Mouse (Mus musculus): ENCODE data around the gene Olig2. TPM values are rescaled to one million over a fixed set of nuclear protein-coding genes. Genes with fewer than 3 reads are reported as not detected.

Gene Olig2
- polyA plus RNA-seq, 1 experiment from 2014 or later = not detected

DNA sequence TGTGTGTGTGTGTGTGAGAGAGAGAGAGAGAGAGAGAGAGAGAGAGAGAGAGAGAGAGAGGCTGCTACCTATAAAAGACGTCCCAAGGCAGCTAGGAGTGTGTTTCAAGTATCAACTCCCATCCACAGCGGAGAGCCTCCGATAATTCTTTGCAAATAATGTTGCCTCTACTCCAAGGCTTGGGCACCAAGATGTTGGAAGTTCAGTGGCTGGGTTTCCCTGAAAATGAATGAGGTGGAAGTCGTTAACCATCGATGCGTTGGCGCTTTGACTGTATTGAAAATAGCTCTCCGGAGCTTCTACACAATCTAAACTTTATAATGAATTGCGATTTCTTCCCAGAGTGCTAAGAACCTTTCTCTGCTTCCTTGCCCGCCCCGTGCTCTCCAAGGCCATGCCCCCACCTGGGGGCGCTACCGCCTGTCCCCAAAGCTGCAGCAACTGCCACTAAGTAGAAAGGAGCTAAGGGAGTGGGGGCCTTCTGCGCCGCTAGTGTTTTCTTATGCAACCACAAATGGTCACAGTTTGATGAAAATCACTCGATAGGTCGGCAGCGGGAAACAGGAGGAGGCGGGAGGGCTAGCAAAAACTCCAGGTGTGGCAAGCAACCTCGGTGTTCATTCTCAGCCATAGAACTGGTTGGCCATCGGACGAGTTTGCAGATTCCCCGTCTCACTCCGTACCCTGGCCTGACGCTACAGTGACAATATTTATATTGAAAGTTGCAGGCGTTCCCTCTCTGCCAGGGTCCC lies 600 bp upstream of the Olig2 start:
- peak overlapping the region; percentile 35 for H3K4me2 ChIP-seq (replicated peaks; ENCODE audit: low read depth, low read length)
- no peaks in the 10 kb centered on the region for H3K9me3 ChIP-seq (ENCODE audit: low read length)
- 2% methylated on average over 26 of the region's 26 CpGs for WGBS
- peak overlapping the region; percentile 20 for H3K4me3 ChIP-seq (ENCODE audit: low read depth, low read length)
- H3K36me3 ChIP-seq (ENCODE audit: insufficient read depth, low read length) = no peaks in the 10 kb centered on the region
- H3K9ac ChIP-seq (replicated peaks; ENCODE audit: low read depth) = no peak overlapping the region
- TF ChIP-seq CTCF (IDR thresholded peaks at IDR 0.05) (peak; percentile 37), EP300 (IDR thresholded peaks at IDR 0.05) (no peak)
- ATAC-seq (no peak), DNase-seq (ENCODE audit: low spot score) (peak; percentile 18)
- no peak overlapping the region for H3K27ac ChIP-seq (ENCODE audit: low read length)
- H3K4me1 ChIP-seq (ENCODE audit: insufficient read depth, low read depth, low read length) = no peaks in the 10 kb centered on the region
- H3K27me3 ChIP-seq (replicated peaks; ENCODE audit: insufficient read depth, low read length) = peaks cover 96% of the 10 kb centered on the region

- peaks cover 96% of the 10 kb centered on the region for H3K27me3 ChIP-seq (replicated peaks; ENCODE audit: insufficient read depth, low read length)
- H3K4me3 ChIP-seq (ENCODE audit: low read depth, low read length) = no peak overlapping the region
- TF ChIP-seq CTCF (IDR thresholded peaks at IDR 0.05) = no peak
- no peaks in the 10 kb centered on the region for H3K36me3 ChIP-seq (ENCODE audit: insufficient read depth, low read length)
- WGBS = 2% methylated on average over 57 of the region's 60 CpGs
- H3K4me2 ChIP-seq (replicated peaks; ENCODE audit: low read depth, low read length) = no peak overlapping the region
- H3K4me1 ChIP-seq (ENCODE audit: insufficient read depth, low read depth, low read length) = no peaks in the 10 kb centered on the region
- ATAC-seq (no peak), DNase-seq (ENCODE audit: low spot score) (no peak)
- H3K9me3 ChIP-seq (ENCODE audit: low read length) = no peaks in the 10 kb centered on the region
- no peak overlapping the region for H3K9ac ChIP-seq (replicated peaks; ENCODE audit: low read depth)
- H3K27ac ChIP-seq (ENCODE audit: low read length) = no peak overlapping the region
These were observed 1.0 kb downstream of the Olig2 start for GRCm38 (mm10) chr16:91226038-91226882.

- 1% methylated on average over 50 of the region's 85 CpGs for WGBS
- DNase-seq (ENCODE audit: low spot score) = no peak
- Histone ChIP-seq H3K27me3 (replicated peaks; ENCODE audit: insufficient read depth, low read length) (peaks cover 95% of the 10 kb centered on the region), H3K9ac (replicated peaks; ENCODE audit: low read depth) (no peak overlapping the region), H3K27ac (ENCODE audit: low read length) (no peak overlapping the region), H3K4me2 (replicated peaks; ENCODE audit: low read depth, low read length) (no peak overlapping the region), H3K4me3 (ENCODE audit: low read depth, low read length) (no peak overlapping the region), H3K9me3 (ENCODE audit: low read length) (no peaks in the 10 kb centered on the region), H3K36me3 (ENCODE audit: insufficient read depth, low read length) (no peaks in the 10 kb centered on the region), H3K4me1 (ENCODE audit: insufficient read depth, low read depth, low read length) (no peaks in the 10 kb centered on the region)
- TF ChIP-seq EP300 (IDR thresholded peaks at IDR 0.05) = no peak
- TF ChIP-seq CTCF (IDR thresholded peaks at IDR 0.05) = no peak
- no peak for ATAC-seq
These were observed 1.9 kb downstream of the Olig2 start for GRCm38 (mm10) chr16:91226883-91227759.

DNA sequence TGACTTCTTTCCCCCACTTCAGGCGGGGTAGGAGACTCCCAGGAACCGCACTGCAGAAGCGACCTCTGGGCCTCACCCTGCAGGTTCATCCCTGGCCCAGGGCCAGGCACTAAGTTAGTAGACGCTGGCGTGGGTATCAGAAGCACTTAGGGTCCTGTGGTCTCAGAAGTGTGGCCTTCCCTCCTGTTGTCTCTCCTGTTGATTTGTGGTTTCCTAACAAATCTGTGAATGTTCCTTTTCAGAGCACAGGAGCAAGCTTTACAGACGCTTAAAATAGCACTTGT lies 2.4 kb downstream of the Olig2 start:
- ATAC-seq = no peak
- no peak overlapping the region for H3K4me3 ChIP-seq (ENCODE audit: low read depth, low read length)
- H3K9ac ChIP-seq (replicated peaks; ENCODE audit: low read depth) = no peak overlapping the region
- H3K4me1 ChIP-seq (ENCODE audit: insufficient read depth, low read depth, low read length) = no peaks in the 10 kb centered on the region
- no peak overlapping the region for H3K27ac ChIP-seq (ENCODE audit: low read length)
- 2% methylated on average over 6 of the region's 6 CpGs for WGBS
- TF ChIP-seq CTCF (IDR thresholded peaks at IDR 0.05) (no peak), EP300 (IDR thresholded peaks at IDR 0.05) (no peak)
- no peaks in the 10 kb centered on the region for H3K9me3 ChIP-seq (ENCODE audit: low read length)
- no peak for DNase-seq (ENCODE audit: low spot score)
- H3K4me2 ChIP-seq (replicated peaks; ENCODE audit: low read depth, low read length) = no peak overlapping the region
- H3K27me3 ChIP-seq (replicated peaks; ENCODE audit: insufficient read depth, low read length) = peaks cover 95% of the 10 kb centered on the region
- no peaks in the 10 kb centered on the region for H3K36me3 ChIP-seq (ENCODE audit: insufficient read depth, low read length)

GRCm38 (mm10) chr16:91228238-91229071 lies 3.2 kb downstream of the Olig2 start:
- DNase-seq (ENCODE audit: low spot score) = no peak
- WGBS = 3% methylated on average over 30 of the region's 30 CpGs
- no peak overlapping the region for H3K27ac ChIP-seq (ENCODE audit: low read length)
- no peak overlapping the region for H3K4me2 ChIP-seq (replicated peaks; ENCODE audit: low read depth, low read length)
- no peak for ATAC-seq
- no peaks in the 10 kb centered on the region for H3K4me1 ChIP-seq (ENCODE audit: insufficient read depth, low read depth, low read length)
- no peaks in the 10 kb centered on the region for H3K9me3 ChIP-seq (ENCODE audit: low read length)
- no peaks in the 10 kb centered on the region for H3K36me3 ChIP-seq (ENCODE audit: insufficient read depth, low read length)
- no peak overlapping the region for H3K9ac ChIP-seq (replicated peaks; ENCODE audit: low read depth)
- no peak overlapping the region for H3K4me3 ChIP-seq (ENCODE audit: low read depth, low read length)
- no peak for TF ChIP-seq CTCF (IDR thresholded peaks at IDR 0.05)
- no peak for TF ChIP-seq EP300 (IDR thresholded peaks at IDR 0.05)
- H3K27me3 ChIP-seq (replicated peaks; ENCODE audit: insufficient read depth, low read length) = peaks cover 94% of the 10 kb centered on the region

Data from lung, postnatal 0 days (tissue).